Mouse (Mus musculus): ENCODE data around the gene Dhrs11.
"Not testable (repeated sequence)": the region's sequence is repeated elsewhere in the genome, so short reads cannot be mapped to it uniquely, and the experiment has no call there.

Dhrs11 gene

DNA sequence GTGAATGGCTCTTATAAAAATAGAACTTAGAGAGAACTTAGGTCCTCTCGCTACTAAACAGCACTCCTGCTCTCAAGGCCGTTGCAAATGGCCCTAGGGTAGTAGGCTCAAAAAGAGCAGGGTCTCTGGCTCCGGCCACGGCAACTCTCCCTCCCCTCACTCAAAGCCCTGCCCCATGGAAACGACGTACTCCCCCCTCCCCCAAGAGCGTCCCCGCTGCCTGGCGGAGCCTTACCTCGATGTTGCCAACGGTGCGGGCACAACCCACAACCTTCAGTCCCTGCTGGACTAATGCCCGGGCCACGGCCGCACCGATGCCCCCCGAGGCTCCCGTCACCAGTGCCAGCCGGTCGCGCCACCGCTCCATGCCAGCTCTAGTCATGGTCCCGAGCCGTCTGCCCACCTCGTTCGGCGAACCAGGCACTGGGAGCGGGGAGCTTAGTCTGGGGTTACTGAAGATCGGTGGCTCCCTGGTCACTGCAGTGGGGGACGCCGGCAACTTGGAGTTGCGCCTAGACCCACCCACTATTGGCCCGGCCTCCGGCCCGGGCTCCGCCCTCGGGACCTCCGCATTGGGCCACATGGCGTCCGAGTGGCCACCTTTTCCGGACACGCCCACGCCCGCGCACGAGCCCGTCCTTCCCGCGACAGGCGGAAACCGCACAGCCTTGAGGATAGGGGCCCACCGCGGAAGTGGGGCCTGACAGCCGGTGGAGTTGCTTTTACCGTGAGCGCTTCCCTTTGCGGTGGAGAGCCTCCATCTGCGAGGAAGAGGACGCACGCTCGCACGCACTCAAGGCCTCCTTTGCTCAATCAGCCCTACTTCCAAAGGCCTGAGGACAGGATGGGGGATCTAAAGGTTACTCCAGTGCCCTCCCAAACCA, at the start of gene Dhrs11:
Gene Dhrs11, minus strand, starts transcription at position 479 of the 884 bp plus-strand sequence.
- peak; percentile 77 for DNase-seq (ENCODE audit: low read depth, low spot score)

DNA sequence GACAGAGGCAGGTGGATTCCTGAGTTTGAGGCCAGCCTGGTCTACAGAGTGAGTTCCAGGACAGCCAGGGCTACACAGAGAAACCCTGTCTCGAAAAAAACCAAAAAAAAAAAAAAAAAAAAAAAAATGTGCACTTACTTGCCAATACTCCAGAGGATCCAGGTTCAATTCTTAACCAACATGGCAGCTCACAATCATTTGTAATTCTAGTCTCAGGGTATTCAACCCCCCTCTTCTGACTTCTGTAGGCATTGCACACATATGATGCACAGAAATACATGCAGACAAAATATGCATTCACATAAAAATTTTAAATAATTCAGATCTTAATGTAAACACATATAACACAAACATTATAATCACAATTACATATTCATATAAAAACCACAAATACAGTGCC, 47.2 kb upstream of the Dhrs11 start:
- DNase-seq (ENCODE audit: low read depth, low spot score): not testable (repeated sequence)

DNA sequence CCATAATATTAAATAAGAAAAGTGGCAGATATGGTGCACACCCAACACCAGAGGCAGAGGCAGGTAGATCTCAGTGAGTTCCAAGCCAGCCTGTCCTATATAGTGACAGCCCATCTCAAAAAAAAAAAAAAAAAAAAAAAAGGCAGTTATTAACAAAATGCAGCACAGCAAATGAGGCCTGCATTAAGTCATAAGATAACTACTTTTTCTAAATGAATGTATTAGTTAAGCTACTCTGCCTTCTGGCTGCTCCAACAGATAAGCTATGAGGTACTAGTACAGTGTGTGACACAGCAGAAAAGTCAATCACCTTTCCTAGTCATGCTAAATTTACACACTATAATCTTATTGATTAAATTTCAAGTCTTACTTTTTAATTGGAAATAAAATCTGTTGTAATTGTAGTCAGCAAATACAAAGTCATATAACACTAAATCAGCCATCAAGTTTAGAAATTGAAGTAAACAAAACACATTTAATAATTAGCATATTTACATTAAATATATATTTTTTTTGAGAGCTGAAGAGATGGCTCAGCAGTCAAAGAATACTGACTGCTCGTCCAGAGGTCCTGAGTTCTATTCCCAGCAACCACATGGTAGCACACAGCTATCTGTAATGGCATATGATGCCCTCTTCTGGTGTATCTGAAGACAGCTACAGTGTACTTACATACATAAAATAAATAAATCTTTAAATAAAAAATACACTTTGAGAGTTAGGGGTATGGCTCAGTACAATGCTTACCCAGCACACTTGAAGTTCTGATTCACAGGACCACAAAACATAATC, 44.4 kb upstream of the Dhrs11 start:
- DNase-seq (ENCODE audit: low read depth, low spot score): peak; percentile 67

DNA sequence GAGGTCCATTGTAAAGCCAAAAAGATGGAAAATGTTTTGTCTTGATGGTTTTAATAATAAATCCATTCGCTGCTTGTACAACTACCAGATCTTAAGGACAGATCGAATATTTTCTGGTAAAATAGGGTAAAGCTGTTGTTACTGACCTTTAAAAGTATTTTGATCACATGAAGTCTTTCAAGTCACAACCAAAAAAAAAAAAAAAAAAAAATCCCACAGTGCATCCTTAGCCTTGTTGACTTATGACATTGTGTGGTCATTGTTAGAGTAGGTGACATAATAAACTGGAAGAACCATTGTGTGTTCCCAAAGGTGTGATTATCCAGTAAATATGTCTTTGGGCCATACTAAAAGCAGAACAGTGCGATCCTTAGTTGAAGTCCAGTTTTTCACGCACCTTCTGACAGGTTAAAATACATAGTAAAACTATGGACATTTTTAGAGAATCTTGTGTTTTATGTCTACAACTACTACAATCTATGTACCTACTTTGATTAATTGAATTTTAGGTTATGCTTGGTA, 42.8 kb upstream of the Dhrs11 start:
- DNase-seq (ENCODE audit: low read depth, low spot score): no peak

DNA sequence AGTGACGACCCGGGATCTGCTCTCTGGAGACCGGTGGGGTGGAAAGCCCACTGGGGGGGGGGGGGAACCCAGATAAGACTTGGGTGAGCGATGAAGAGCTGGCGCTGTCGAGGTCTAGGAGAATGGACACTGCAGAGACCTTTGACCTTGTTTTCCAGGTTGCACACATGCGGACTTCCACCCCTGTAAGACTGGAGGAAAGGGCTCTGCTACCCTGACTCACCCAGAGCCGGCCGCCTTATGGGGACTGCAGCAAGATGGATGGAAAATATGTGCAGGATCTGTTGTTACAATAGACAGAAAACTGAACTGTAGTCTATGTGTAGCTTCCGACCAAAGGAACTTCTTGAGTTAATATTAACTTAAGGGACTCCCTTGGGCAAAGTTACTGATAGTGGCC, 42.3 kb upstream of the Dhrs11 start:
- DNase-seq (ENCODE audit: low read depth, low spot score): no peak

DNA sequence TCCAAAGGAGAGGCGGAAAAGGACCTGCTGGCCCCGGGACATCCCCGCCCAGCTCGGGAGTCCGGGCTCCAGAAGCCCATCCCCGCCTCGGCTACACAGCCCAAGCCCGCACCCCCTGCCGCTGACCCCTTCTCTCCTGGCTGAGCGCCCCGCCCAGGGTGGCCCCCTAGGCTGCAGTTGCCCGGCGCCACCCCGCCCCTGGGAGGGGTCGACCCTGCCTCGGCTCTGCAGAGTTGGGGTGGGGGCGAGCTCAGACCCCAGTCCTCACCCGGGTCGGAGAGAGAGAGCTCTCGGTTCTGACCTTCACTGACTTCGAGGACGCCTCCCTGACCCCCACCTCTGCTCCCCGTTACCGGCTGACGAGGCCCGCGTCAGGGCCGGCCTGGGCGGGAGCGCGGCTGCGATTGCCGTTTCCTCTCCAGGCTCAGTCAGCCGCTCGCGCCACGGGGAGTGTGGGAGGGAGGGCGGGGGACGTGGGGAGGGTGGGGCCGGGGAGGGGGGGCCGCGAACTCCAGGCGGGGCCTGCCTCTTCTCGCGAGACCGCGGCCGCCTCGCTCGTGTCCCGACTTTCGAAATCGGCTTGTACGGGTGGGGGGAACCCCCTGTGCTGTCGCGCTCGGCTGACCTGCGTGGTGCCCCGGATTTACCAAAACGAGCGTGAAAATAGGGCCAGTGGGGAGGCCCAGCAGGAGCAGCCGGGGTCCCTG, 41.7 kb upstream of the Dhrs11 start, which contains the start of gene Ggnbp2:
Gene Ggnbp2, minus strand, starts transcription at position 481 of the 707 bp plus-strand sequence.
- peak; percentile 78 for DNase-seq (ENCODE audit: low read depth, low spot score)

DNA sequence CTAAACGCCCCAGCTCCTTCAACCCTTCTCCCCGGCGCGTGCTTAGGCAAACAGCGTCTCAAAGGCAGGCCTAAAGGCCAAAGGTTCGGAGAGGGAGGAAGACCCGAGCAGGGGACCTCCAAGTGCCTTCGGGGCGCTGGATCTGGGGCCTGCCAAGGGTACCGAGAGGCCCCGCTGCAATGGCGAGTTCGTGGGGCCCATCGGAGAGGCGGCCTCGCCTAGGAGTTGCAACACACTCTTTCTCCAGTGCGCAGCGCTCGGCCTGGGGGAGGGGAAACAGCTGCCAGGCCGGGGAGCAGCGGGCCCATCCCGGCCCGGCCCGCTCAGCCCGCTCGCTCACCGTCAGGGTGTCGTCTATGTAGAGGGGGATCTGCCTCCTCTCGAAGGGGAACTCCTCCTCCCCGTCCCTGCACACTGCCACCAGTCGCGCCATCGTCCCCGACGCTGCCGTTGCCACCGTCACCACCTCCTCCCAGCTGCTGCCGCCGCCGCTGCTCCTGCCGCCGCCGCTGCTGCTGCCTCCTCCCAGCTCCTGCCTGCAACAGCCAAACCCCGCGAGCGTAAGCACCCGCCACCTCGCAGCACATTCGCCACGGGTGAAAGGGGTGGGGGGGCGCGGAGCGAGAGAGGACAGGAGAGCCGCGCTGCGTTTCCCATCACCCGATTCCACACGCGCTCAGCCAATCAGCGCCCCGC, 40.9 kb upstream of the Dhrs11 start:
- DNase-seq (ENCODE audit: low read depth, low spot score): no peak

DNA sequence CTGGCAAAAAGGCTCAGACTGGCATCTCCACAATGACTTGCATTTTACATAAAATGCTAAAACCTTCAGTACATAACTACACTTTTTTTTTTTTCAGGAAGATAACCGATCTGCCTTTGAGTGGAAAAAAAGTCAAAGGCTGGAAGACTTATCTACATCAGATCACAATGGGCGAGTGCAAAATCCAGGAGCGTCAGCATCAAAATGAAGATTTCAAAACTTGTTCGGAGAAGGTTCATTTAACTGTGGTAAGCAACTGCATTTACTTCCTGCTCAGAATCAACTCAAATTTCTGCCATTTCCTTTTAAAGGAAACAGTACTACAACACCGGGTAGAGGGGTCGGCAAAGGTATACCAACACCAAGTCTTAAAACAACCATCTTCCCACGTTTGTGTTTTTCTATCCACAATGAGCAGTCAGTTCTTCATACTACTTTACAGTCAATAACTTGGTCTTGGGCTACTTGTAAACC, 40.0 kb upstream of the Dhrs11 start:
- DNase-seq (ENCODE audit: low read depth, low spot score): no peak

DNA sequence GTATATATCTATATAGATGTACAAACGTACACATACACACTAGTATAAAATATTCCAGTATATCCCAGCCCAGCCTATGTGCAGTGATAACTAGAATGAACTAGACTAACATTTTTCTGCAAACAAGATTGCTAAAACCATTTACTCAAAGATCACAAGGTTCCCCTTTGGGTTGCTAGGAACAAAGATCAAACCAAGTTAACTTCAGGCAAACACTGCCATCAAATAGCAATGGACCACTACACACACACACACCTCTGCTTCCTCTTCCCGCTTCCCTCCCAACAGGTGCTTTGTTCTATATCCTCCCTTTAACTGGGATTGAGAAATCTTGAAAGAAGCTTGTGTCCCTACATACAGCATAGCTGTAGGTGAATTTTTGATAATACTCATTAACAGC, 38.8 kb upstream of the Dhrs11 start:
- no peak for DNase-seq (ENCODE audit: low read depth, low spot score)

DNA sequence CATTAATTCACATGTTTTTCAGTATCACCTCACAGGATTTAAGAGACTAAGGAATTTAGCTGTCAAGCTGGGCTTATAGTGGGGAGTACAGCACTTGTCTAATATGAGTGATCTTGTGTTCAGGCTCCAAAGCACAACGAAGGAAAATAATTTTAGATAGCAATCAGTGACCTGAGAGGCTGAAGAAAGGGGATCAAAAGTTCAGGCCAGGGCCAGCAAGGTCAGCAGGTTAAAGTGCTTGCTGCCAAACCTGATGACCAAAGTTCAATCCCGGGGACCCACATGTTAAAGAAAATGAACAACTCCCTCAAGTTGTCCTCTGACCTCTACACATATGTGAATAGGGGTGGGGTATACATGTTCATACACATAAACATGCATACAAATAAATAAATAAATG, 36.5 kb upstream of the Dhrs11 start:
- DNase-seq (ENCODE audit: low read depth, low spot score): no peak

DNA sequence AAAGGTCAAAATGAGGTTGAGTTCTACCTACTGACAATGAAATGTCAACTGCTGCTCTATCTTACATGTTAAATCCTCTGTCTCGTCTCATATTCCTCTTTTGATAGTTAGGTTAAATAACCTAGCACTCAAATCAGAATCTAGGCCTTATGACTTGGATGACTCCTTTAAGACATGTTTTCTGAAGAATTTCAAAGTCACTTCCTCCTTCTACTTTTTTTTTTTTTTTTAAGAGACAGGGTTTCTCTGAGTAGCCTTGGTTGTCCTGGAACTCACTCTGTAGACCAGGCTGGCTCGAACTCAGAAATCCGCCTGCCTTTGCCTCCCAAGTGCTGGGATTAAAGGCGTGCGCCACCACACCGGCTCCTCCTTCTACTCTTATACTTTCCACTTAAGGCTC, 26.5 kb upstream of the Dhrs11 start:
- DNase-seq (ENCODE audit: low read depth, low spot score): no peak

DNA sequence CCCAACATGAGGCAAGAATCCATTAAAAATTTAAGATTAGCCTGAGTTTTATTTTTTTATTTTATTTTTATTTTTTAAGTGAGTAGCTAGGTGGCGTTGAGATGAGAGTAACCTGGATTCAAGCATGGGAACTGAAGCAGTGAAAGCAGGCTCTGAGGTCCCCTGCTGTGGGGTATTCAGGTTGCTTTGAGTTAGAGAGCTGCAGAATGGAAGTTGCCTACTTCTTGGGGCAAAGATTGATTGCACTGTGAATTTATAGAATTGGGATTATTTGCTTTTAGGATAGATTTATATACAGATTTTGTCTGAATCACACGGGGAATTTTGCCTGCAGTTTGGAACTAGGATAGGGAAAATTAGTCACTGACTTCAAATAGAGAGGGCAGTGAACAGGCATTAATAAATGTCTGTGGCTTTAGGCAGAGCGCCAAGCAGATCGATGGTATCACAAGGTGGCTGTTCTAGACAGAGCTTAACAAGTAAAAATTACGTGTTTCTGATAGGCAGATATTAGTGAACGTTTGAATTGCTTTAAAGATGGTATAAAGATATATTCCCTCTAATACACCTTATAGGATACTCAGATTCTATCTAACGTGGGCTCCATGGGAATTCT, 18.8 kb upstream of the Dhrs11 start:
- no peak for DNase-seq (ENCODE audit: low read depth, low spot score)

DNA sequence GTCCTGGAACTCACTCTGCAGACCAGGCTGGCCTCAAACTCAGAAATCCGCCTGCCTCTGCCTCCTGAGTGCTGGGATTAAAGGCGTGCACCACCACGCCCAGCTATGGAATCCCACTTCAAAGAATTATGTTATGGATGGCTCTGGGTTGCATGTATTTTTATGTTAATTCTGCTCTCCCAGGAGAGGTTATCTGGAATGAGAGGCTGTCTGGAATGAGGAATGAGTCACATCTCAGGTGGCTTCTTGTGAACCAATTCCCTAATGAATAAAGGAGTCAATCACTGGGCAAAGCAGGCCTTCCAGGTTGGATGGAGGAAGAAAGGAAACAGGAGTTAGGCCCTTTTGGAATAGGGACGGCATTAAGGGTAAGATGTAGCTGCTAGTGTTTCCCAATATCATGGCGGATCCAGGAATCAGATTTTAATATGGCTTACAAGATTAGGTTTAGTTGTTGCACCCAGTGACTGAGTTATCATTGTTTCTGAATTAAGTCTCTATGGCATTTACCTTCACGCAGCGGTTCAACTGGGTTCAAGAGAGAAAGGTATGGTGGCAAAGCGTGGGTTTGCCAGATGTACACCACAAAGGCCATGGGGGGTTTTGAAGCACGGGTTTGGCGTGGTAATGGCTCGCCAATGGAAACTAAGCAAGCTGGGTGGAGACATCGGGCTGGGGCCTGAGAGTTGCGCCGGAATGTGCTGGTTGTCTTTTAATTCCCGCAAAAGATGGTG, 18.1 kb upstream of the Dhrs11 start:
- DNase-seq (ENCODE audit: low read depth, low spot score): no peak

DNA sequence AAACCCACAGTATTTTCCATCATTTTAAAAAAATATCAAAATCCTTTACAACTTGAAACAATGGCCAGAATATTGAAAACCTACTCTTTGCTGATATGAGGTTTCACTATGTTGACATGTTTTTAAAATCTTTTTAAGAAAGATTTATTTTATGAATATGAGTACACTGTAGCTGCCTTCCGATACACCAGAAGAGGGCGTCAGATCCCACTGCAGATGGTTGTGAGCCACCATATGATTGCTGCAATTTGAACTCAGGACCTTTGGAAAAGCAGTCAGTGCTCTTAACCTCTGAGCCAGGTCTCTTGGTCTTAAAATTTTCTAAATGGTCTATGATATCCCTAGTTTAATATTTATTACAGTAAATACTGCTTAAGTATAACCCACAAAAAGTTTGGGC, 10.5 kb upstream of the Dhrs11 start:
- DNase-seq (ENCODE audit: low read depth, low spot score): no peak

DNA sequence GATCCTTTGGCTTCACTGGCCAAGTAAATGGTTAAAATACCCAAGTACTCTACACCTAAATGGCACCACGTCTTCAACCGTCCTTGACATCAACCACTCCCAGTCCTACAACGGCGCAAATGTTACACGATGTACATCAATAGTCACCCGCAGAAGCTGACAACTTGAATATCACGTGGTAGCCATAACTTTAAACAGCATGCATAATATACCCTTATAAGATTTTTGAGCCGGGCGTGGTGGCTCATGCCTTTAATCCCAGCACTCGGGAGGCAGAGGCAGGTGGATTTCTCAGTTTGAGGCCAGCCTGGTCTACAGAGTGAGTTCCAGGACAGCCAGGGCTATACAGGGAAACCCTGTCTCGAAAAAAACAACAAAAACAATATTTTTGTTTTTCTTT, 701 bp upstream of the Dhrs11 start:
- DNase-seq (ENCODE audit: low read depth, low spot score): not testable (repeated sequence)

DNA sequence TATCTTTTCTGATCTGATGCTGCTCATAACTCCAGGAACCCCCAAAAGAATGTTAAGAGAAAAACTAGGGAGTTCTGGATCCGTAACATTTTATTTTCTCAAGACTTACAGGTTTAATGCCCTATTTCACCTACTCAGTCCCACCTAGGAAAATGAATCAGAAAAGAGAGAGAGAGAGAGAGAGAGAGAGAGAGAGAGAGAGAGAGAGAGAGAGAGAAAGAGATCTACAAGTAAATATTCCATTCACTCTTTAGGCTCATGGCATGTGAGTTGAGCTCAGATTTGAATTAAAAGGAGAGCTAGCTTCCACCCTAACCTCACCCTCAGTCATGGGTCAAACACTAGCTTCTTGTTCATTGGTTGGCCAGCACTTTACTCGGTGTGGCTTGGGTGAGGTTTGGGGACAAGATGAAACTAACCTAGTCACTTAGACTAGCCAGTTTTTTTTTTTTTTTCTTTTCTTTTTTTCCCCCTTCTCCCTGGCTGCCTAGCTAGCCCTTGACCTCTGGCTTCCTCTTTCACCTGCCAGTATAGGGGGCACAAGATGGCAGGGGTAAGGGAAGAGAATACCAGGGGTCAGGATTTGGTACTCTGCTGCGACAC, 792 bp downstream of the Dhrs11 start:
- DNase-seq (ENCODE audit: low read depth, low spot score): peak; percentile 38

DNA sequence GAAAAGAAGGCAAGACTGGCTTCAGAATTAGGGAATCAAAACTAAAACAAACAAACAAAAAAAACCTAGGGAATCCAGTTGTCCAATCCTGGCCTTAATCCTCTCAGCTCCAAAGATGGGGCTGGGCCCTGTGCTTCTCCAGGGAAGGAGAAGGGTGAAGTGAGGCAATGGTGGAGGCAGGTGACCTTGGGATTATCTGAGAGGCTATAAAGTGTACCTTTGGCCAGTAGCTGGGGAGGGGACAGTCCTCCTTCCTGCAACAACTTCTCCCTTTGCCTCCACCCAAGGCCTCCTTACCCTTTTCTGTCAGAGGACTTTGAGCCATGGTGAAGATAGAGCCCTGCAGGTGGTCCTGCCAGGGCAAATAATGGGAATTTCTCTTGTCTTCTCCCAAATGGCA, 1.3 kb downstream of the Dhrs11 start:
- peak; percentile 16 for DNase-seq (ENCODE audit: low read depth, low spot score)

DNA sequence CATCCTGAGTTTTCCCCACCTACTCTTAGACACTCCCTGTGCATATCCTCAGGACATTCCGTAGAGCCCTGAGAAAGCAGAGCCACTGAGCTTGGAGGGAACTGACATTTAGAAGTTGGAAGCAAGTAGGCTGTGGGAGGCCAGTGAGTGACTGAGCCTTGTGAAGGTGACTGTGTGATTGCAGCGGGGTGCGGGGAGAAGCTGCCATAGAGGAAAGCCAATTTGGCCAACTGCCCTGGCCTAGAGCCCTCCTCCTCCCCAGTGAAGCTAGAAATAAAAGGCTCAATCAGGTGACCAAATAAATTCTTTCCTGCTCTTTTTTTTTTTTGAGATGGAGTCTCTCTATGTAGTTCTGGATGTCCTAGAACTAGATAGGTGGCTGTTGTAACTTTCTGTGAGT, 2.6 kb downstream of the Dhrs11 start:
- peak; percentile 33 for DNase-seq (ENCODE audit: low read depth, low spot score)

DNA sequence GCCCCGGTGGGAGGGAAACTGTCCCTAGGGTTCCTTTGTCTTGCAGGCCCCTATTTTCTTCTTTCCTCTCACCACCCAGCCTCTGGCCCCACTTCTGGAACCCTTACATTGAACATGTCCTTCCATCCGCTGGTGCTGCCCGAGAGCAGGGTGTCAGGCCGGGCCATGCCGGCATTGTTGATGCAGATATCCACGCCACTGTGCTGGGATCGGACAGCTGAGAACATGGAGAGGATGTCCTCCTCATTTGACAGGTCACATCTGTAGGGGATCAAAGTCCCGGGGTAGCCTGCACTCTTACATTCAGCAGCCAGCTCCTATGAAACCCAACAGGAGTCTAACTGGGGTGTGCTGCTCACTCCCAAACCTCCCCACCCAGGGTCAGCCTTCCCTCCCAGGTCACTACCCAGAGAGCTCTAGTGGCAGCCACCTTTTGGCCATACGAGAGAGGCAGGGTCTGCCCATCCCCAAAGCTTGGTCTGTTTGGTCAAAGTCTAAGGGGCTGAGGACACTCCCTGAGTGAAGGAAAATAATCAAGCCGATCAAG, 3.5 kb downstream of the Dhrs11 start:
- peak; percentile 31 for DNase-seq (ENCODE audit: low read depth, low spot score)
